Mouse (Mus musculus) NIH3T3 (cell line): ENCODE measurements at regions not wholly inside any gene's neighbourhood (a gene's known extent, or its start where the extent isn't known, plus 50 kb on each side); places are given as distances from the start of the nearest gene placed in this dataset.
A peak's percentile ranks its signal among the peaks of the same experiment; 100 is the strongest.

Source experiments
- DNase-seq: peaks from one replicate; pipeline ENCODE4 v3.0.0-alpha.2; 2012; ENCODE audit warnings: low read depth

- DNase-seq = peak; percentile 38
Measured at GRCm38 (mm10) chr3:8440701-8441365, 1169.1 kb downstream of the Zfp704 start.
